ENCODE assay signal across 25 mouse cellular contexts in genomic region chr4:47131931-47132330, GRCm38 (mm10). TPM values are rescaled to one million over a fixed set of nuclear protein-coding genes. Genes with fewer than 3 reads are reported as not detected.
DNase-seq lines count a peak whose midpoint lies in the region; ATAC-seq and TF ChIP-seq lines count a peak whose summit lies in the region.
"Had no signal": no experiment of that assay in that cellular context is flagged by ENCODE, and none has a peak within 500 bp of the region (broad histone marks: within the 10 kb centered on the region; RNA-seq: fewer than 3 reads in every experiment).

No protein-coding gene starts in this region.

- DNase-seq in gastrocnemius, adult 2 months, result peak; percentile 36
- no peak for DNase-seq in gastrocnemius, postnatal 10 days
- DNase-seq in kidney, adult 2 months, result no peak
- DNase-seq in kidney, postnatal 10 days, result no peak
- DNase-seq in stomach, postnatal 0 days (ENCODE audit: low spot score), result no peak
- no peak for DNase-seq in adrenal gland, postnatal 25 days
- DNase-seq: adrenal gland, postnatal 10 days; cerebellum, adult 11-12 months; cerebellum, adult 9-11 months; embryo, embryonic 11 days; lung, embryonic 14.5 days; lung, postnatal 14 days; midbrain, embryonic 14.5 days; right cerebral cortex, postnatal 25 days; thymus, adult 2 months; thymus, postnatal 36 days had no signal

- H3K4me3 ChIP-seq in gastrocnemius, adult 2 months, result no peak overlapping the region
- H3K4me3 ChIP-seq in kidney, adult 2 months (ENCODE audit: insufficient read depth, low read depth, low read length), result no peak overlapping the region
- no peak overlapping the region for H3K4me3 ChIP-seq in stomach, embryonic 15.5 days (replicated peaks)
- no peak overlapping the region for H3K4me3 ChIP-seq in stomach, postnatal 0 days (ENCODE audit: low read depth, low read length)
- H3K4me3 ChIP-seq: embryonic facial prominence, embryonic 13.5 days; erythroblast, embryonic 14.5 days; heart, embryonic 13.5 days; liver, embryonic 15.5 days had no signal

- no peaks in the 10 kb centered on the region for H3K4me1 ChIP-seq in kidney, adult 2 months (ENCODE audit: control insufficient read depth, insufficient read depth, low read length)
- no peaks in the 10 kb centered on the region for H3K4me1 ChIP-seq in stomach, embryonic 15.5 days
- H3K4me1 ChIP-seq in stomach, postnatal 0 days (replicated peaks; ENCODE audit: control insufficient read depth, insufficient read depth), result no peaks in the 10 kb centered on the region; the same call in 1 of the 2 replicates
- H3K4me1 ChIP-seq: heart, embryonic 13.5 days; liver, embryonic 15.5 days had no signal

- no peak for TF ChIP-seq POLR2A in kidney, adult 2 months (IDR thresholded peaks at IDR 0.05; ENCODE audit: low read depth, low read length)

- no peak overlapping the region for H3K4me2 ChIP-seq in stomach, embryonic 15.5 days
- H3K4me2 ChIP-seq in stomach, postnatal 0 days (replicated peaks; ENCODE audit: low read depth), result no peak overlapping the region
- H3K4me2 ChIP-seq: embryonic facial prominence, embryonic 13.5 days; heart, embryonic 13.5 days; hindbrain, embryonic 14.5 days; liver, embryonic 15.5 days; lung, embryonic 14.5 days had no signal

- ATAC-seq in stomach, embryonic 15.5 days (ENCODE audit: insufficient read depth, low FRiP score, low read depth), result no peak
- ATAC-seq in stomach, postnatal 0 days (ENCODE audit: low FRiP score, low TSS enrichment), result no peak
- ATAC-seq: forebrain, embryonic 16.5 days; Patski had no signal

- TF ChIP-seq EP300 in stomach, postnatal 0 days (optimal IDR thresholded peaks at IDR 0.05), result no peak

- 70% methylated on average over 3 of the region's 3 CpGs for WGBS in kidney, adult 2 months
- WGBS in stomach, embryonic 15.5 days, result 76% methylated on average over 3 of the region's 3 CpGs
- WGBS in stomach, postnatal 0 days, result 80% methylated on average over 3 of the region's 3 CpGs

- H3K27me3 ChIP-seq in kidney, adult 2 months (replicated peaks; ENCODE audit: control insufficient read depth, insufficient read depth, low read length), result no peaks in the 10 kb centered on the region
- no peaks in the 10 kb centered on the region for H3K27me3 ChIP-seq in stomach, embryonic 15.5 days (replicated peaks)
- H3K27me3 ChIP-seq in stomach, postnatal 0 days (ENCODE audit: control insufficient read depth, insufficient read depth, low read length), result no peaks in the 10 kb centered on the region
- H3K27me3 ChIP-seq: embryonic facial prominence, embryonic 13.5 days; liver, embryonic 15.5 days; Patski had no signal

- TF ChIP-seq CTCF in gastrocnemius, adult 2 months (IDR thresholded peaks at IDR 0.05), result no peak
- no peak for TF ChIP-seq CTCF in kidney, adult 2 months (conservative IDR thresholded peaks at IDR 0.05; ENCODE audit: insufficient read depth, insufficient read length, low read depth, low read length)
- TF ChIP-seq CTCF in stomach, postnatal 0 days (IDR thresholded peaks at IDR 0.05; ENCODE audit: low read depth), result no peak

- no peaks in the 10 kb centered on the region for H3K9me3 ChIP-seq in stomach, embryonic 15.5 days
- H3K9me3 ChIP-seq in stomach, postnatal 0 days (ENCODE audit: control insufficient read depth, low read length), result no peaks in the 10 kb centered on the region
- H3K9me3 ChIP-seq: liver, embryonic 15.5 days had no signal

- intact Hi-C loops in gastrocnemius, adult 2 months (cut with DNase I), result loop anchor here (5.0 kb wide), 1 partner anchor 105 kb away; no protein-coding TSS in a partner anchor

- H3K36me3 ChIP-seq in kidney, adult 2 months (ENCODE audit: control insufficient read depth, insufficient read depth, low read length), result no peaks in the 10 kb centered on the region
- H3K36me3 ChIP-seq in stomach, embryonic 15.5 days, result no peaks in the 10 kb centered on the region
- H3K36me3 ChIP-seq in stomach, postnatal 0 days (ENCODE audit: control insufficient read depth, insufficient read depth, low read length), result no peaks in the 10 kb centered on the region
- H3K36me3 ChIP-seq: embryonic facial prominence, embryonic 13.5 days; heart, embryonic 13.5 days; liver, embryonic 15.5 days had no signal

- H3K27ac ChIP-seq in gastrocnemius, adult 2 months, result peak overlapping the region; percentile 82
- peak overlapping the region; percentile 45 for H3K27ac ChIP-seq in kidney, adult 2 months (ENCODE audit: insufficient read depth, low read depth, low read length)
- peak overlapping the region; percentile 72; the same call in 1 of the 2 replicates for H3K27ac ChIP-seq in stomach, embryonic 15.5 days
- H3K27ac ChIP-seq in stomach, postnatal 0 days (replicated peaks), result no peak overlapping the region; the same call in 1 of the 2 replicates
- H3K27ac ChIP-seq: embryonic facial prominence, embryonic 13.5 days; heart, embryonic 13.5 days; hindbrain, embryonic 14.5 days; liver, embryonic 15.5 days had no signal

- H3K9ac ChIP-seq in stomach, embryonic 15.5 days, result no peak overlapping the region
- no peak overlapping the region for H3K9ac ChIP-seq in stomach, postnatal 0 days (ENCODE audit: low read length)
- H3K9ac ChIP-seq: embryonic facial prominence, embryonic 13.5 days; heart, embryonic 13.5 days; hindbrain, embryonic 14.5 days; liver, embryonic 15.5 days; lung, embryonic 14.5 days had no signal

RNA-seq across cellular contexts. Expression of gene Galnt12, which starts 40.2 kb away (rescaled TPM):
- under 1 TPM in 1 of 2 experiments, not detected in 1; 0.17 TPM for total RNA-seq in gastrocnemius, adult 2 months (2021)
- total RNA-seq in gastrocnemius, postnatal 10 days (2021), result under 1 TPM; 0.72 to 0.73 TPM
- 3.1 and 3.6 TPM in 2 replicates for polyA plus RNA-seq in kidney, adult 2 months (2012; rRNA removed)
- polyA plus RNA-seq in stomach, embryonic 15.5 days (2015; fragmentation: Nextera tagmentation; extraction: Ambion mirVana), result 32.2 and 34.4 TPM in 2 replicates
- polyA plus RNA-seq in stomach, postnatal 0 days (2015; fragmentation: Nextera tagmentation; extraction: Ambion mirVana), result 57.9 and 59.9 TPM in 2 replicates
- 0.67 and 1.4 TPM in 2 replicates for total RNA-seq in adrenal gland, postnatal 25 days (2021)
- total RNA-seq: MEL had no signal
- polyA plus RNA-seq: erythroblast, embryonic 14.5 days had no signal
